Mouse (Mus musculus) embryo, embryonic 9.5 days (tissue): Measurements from ENCODE around the gene Scn3a.

Experiments
- DNase-seq: peaks from one replicate; pipeline ENCODE4 v3.0.0-alpha.2; 2017; ENCODE audit errors: extremely low spot score

Gene Scn3a

GRCm38 (mm10) chr2:65566793-65567787 lies at the start of gene Scn3a:
Gene Scn3a, minus strand, starts transcription at chr2:65567627.
- DNase-seq: peak; percentile 30

DNA sequence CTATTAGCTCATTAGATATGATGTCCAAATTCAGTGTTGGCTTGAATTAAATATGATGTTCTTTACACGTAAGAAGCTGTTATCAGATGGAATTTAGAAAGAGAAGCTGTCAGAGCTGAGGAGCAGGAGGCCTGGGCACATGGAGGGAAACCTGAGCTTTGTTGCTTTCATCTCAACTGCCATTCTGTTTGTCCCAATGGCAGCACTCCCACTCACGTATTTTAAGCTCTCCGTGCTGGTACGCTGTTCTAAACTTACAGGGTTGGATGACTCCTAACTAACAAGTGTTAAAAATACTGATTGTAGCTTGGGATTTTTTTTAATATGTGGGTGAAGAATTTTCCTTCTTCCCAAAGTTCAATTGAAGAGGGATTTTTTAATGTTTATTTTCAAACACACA lies 44.5 kb upstream of the Scn3a start:
- DNase-seq: no peak

DNA sequence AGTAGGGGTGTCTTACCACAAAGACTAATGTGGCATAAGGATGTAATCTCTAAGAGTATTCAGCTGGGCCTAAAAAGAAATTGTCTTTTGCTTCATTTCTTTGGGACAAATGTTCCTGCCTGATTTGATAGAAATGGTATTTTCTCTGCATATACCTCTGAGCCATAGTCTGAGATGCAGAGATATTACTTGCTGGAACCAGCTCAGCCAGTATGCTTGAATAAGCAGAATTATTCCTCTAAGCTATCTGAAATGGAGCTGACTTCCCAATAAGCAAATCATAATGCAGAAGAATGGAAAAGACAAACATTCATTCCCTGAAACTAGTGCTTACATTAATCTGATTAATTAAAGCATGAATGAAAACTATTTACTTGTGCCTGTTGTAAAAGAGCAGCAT lies 40.4 kb upstream of the Scn3a start:
- DNase-seq: no peak

GRCm38 (mm10) chr2:65587679-65588078 lies 20.3 kb upstream of the Scn3a start:
- no peak for DNase-seq

DNA sequence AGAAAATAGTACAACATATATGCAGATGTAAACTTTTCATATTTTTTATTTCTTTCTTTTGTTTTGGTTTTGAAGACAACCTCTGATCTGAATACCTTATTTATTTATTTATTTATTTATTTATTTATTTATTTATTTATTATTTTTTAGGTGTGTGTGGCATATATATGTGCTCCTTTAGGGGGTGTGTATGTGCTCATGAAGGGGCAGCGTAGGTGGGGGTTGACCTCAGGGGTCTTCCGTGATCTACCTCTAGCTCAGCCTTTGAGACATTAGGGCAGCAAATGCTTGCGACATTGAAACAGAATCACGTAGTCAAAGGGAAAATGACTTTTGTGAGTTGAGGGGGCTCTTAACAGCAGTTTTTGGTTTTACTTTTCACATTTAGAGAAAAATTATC lies 498 bp upstream of the Scn3a start:
- DNase-seq: no peak

DNA sequence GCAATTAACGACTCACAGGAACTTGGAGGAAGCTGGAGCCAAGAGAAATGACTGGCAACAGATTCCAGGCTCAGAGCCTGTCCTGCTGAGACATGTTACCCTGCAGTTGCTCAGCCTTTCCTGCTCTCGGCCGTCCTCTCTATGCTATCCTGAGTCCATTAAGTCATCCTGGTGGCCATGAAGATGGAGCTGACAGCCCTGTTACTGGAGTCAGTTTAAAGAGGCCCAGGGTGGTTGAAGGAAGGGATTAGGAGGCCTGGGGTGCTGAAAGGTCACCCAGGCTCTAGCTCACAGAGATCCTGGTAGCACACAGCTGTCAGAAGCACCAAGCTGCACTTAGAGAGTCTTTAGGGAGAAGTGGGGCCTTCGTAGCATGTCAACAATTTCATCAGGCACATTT lies 3.5 kb downstream of the Scn3a start:
- peak; percentile 19 for DNase-seq

DNA sequence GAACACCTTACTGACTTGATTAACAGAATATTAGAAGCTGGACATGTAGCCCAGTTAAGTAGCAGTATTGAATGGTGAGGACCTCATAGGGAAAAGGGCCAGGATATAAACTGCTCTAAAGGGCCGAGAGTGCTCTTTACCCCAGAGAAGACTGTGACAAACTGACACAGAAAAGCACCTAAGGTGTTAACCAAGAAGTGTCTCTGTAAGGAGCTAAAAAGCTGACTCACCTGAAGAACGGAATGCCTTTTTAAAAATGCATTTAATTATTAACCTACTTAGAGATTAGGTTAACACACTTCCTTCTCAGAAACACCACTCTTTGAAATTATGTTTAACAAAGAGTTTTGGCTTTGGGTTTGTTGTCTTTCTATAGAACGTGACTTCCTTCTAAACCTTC lies 9.7 kb downstream of the Scn3a start:
- no peak for DNase-seq

GRCm38 (mm10) chr2:65554662-65555061 lies 12.8 kb downstream of the Scn3a start:
- no peak for DNase-seq

DNA sequence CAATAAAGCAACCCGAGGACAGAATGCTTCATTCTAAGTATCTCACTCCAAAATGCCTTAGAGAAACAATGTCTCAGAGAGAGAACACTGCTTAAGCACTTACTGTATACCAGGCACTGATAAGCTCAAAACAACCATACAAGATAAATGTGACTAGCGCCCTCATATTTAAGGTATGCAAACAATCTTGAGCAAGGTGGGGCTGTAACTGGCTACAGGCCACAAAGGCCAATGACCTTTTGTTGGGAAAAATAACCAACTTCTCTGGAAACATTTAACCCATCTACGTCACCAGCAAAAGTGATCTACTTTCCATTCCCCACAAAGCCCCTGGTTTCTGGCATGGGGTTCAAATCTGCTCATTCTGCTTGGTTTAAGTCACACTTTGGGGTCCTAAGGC lies 14.0 kb downstream of the Scn3a start:
- no peak for DNase-seq

DNA sequence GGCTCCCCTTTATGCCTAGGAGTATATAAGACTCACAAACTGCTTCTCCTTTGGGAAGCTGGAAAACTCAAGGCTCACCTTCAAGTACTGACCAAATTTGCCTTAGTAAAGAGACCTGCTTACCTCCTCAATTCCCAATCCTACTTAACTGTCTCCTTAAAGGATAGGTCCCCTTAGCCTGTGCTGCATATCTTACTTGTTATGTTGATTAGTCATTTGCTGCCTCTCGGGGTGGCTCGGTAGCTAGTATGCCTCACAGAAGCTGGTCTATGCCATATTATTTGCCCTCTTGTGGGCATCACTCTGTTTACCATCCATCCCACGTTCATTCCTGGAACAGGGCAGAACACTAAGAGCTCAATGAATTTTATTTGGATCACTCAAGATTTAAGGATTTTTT lies 14.7 kb downstream of the Scn3a start:
- no peak for DNase-seq

- DNase-seq: peak; percentile 24
Observed at GRCm38 (mm10) chr2:65552222-65552621, 15.2 kb downstream of the Scn3a start.

DNA sequence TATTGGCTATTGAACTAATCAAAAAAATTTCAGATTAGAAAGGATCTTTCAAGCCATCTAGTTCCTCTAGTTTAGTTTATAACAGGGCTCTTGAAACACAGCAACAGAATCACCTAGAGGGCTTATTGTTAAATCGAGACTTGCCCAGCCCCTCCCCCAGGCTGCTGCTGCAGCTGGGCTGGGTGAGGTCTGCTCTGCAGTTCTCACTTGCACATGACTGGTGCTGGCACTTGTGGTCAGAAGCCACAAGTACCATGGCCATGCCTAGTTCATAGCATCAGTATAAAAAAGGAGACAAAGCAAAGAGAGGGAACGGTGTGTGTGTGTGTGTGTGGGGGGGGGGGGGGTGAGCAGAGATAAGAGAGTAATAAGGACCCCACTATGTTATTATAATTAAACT lies 15.7 kb downstream of the Scn3a start:
- DNase-seq: no peak

DNA sequence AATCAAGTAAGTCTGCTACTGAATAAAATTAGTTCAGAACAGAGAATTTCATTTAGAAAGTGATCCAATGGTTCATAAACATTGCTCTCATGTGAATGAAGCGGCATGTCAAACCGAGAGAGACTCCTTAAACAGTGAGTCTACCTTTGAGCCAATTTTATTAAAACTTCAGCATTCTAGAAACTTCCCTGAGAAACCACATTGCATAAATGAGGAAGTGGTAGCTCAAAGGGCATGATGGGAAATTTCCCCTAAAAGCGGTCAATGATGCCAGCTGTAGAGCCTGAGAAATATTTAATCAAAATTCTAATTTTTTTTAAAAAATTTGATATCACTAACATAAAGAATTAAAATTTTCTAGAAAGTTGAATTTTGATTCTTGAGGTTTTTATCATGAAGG lies 16.9 kb downstream of the Scn3a start:
- no peak for DNase-seq

DNA sequence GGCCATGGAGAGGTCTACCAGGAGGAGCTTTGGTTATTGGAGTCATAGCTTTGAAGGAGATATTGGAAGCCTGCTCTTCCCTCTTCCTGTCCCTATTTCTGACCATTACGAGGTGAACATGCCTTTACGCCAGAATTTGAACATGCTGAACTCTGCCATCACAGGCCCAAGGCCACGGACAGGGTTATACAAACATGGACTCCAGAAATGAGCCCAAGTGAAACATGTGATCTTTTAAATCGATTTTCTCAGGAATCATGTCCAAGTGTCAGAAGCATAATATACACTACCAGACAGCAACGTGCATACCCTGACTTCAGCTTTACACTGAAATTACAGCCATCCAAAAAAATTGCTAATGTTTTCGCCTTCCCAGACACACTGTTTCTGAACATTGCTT lies 18.8 kb downstream of the Scn3a start:
- DNase-seq: no peak

- no peak for DNase-seq
Observed at GRCm38 (mm10) chr2:65547341-65547740, 20.1 kb downstream of the Scn3a start.

- no peak for DNase-seq
Observed at GRCm38 (mm10) chr2:65542906-65543592, 24.4 kb downstream of the Scn3a start.

DNA sequence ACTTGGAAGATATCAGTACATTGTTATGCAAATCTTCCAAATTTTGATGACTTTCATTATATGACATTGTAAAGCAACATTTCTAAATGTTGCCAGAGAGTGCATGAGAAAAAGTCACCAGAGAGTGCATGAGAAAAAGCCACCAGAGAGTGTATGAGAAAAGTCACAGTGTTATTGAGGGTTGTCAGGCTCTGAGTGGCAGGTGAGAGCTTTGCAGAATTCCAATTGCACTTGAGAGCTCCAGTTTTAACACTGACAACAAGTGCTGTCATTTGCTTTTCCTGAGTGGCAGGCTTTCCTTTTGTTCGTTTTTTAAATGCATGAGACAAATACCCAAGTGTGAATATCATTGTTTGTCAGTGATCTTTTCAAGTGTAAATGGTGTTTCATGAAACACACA lies 25.6 kb downstream of the Scn3a start:
- DNase-seq: no peak

DNA sequence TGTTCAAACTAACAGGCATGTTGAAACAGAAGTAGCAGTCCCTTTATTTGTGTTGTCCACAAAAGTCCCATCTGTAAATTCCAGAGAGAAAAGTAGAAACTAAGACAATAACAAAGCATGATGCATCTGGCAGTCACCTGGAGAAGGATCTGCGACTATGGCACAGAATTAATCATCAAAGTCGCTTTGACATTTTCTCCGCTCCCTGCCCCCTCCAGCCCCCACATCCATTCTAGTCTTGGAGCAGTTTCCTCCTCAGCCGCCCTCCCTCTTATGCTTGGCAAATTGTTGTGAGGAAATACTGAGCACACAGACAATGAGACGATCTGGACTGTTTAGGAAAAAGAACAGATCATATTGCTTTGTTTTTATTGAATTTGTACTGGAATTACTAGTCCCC lies 29.0 kb downstream of the Scn3a start:
- DNase-seq: no peak

GRCm38 (mm10) chr2:65532127-65532854 lies 35.1 kb downstream of the Scn3a start:
- no peak for DNase-seq

- no peak for DNase-seq
Observed at GRCm38 (mm10) chr2:65529148-65529547, 38.3 kb downstream of the Scn3a start.

DNA sequence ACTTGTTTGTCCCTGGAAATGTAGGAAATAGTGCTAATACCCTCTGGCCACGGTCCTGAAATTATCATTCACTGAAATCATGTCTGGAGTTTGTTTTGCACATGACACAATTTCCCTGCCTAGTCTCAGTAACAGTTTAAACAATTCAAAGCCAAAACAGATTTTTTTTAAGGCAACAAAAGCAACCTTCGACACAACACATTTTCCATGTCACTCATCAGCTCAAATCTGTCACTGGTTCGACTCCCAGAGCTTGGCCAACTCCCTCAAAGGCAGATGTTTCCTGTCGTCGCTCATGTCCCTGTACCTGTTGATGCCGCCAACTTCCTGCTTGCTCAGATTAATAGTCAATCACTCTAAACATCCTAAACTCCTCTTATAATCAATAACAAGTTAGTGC lies 50.7 kb downstream of the Scn3a start:
- no peak for DNase-seq

DNA sequence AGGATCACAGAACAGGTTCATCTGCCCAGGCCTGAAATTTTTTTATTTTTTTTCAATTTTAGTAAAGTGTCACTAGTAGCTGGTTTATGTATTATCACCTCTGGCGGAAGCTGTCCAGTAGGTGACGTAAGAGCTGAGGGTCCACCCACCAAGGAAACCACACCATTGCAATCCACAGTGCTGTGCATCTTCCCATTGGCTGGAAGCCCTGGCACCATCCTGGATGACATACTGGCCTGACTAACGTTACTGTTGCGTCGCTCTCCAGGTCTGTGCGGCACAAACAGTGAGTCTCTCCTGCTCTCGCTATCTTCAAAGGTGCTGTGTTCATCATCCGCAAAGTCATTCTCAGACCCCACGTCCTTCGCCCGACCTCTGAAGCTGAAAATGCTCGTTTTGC lies 59.2 kb downstream of the Scn3a start:
- no peak for DNase-seq
